Mouse (Mus musculus) testis, adult 2 months (tissue): Measurements from ENCODE around the gene Tmcc2.

Source experiments
- CTCF ChIP-seq: fragments of 200-500 bp; IDR thresholded peaks from 2 replicates; pipeline ENCODE4 v1.5.1; 2012; ENCODE audit warnings: low read depth, mild to moderate bottlenecking, inconsistent platforms, low read length, moderate library complexity; ENCODE audit not compliant: control insufficient read depth, insufficient read depth, insufficient replicate concordance
- POLR2A ChIP-seq: fragments of 200-500 bp; IDR thresholded peaks from 2 replicates; pipeline ENCODE4 v1.6.1; 2012; ENCODE audit warnings: low read depth, mild to moderate bottlenecking, inconsistent platforms, low read length, moderate library complexity; ENCODE audit not compliant: control insufficient read depth

GRCm38 (mm10) chr1:132355841-132356242 is 35.2 kb downstream of the Tmcc2 start:
- peak; percentile 83 for TF ChIP-seq CTCF
- no peak for TF ChIP-seq POLR2A
